15 mouse cellular contexts compared by ENCODE assay signal in genomic region chr11:35024448-35024847, GRCm38 (mm10).
DNase-seq lines count a peak whose midpoint lies in the region; ATAC-seq and TF ChIP-seq lines count a peak whose summit lies in the region.
"Had no signal": no experiment of that assay in that cellular context is flagged by ENCODE, and none has a peak within 500 bp of the region (broad histone marks: within the 10 kb centered on the region; RNA-seq: fewer than 3 reads in every experiment).

No protein-coding gene starts in this region.

- H3K27ac ChIP-seq in heart, embryonic 13.5 days (replicated peaks): no peak overlapping the region
- no peak overlapping the region for H3K27ac ChIP-seq in kidney, postnatal 0 days
- no peak overlapping the region for H3K27ac ChIP-seq in lung, postnatal 0 days (ENCODE audit: low read length)
- no peak overlapping the region for H3K27ac ChIP-seq in stomach, embryonic 16.5 days (ENCODE audit: low read length)
- no peak overlapping the region for H3K27ac ChIP-seq in forebrain, embryonic 16.5 days (ENCODE audit: low read length)
- H3K27ac ChIP-seq: embryonic facial prominence, embryonic 15.5 days; liver, embryonic 15.5 days; neural tube, embryonic 12.5 days had no signal

- peak overlapping the region; percentile 60 for H3K4me2 ChIP-seq in heart, embryonic 13.5 days
- H3K4me2 ChIP-seq in kidney, postnatal 0 days (ENCODE audit: low read length): 0 out of 2 replicates have a peak overlapping the region, but pooled peaks have one; percentile 12
- H3K4me2 ChIP-seq in lung, postnatal 0 days (replicated peaks; ENCODE audit: low read depth, low read length): peak overlapping the region; percentile 9; the same call in 1 of the 2 replicates
- H3K4me2 ChIP-seq in stomach, embryonic 16.5 days (ENCODE audit: low read depth, low read length): peak overlapping the region; percentile 26
- no peak overlapping the region for H3K4me2 ChIP-seq in forebrain, embryonic 16.5 days (ENCODE audit: low read length)
- H3K4me2 ChIP-seq: embryonic facial prominence, embryonic 15.5 days; liver, embryonic 15.5 days; neural tube, embryonic 12.5 days had no signal

- 0% methylated on average over 8 of the region's 8 CpGs for whole genome bisulfite sequencing in heart, embryonic 13.5 days
- 8% methylated on average over 8 of the region's 8 CpGs for WGBS in kidney, postnatal 0 days
- WGBS in lung, postnatal 0 days: 6% methylated on average over 6 of the region's 8 CpGs
- WGBS in stomach, embryonic 16.5 days: 3% methylated on average over 8 of the region's 8 CpGs
- WGBS in forebrain, embryonic 16.5 days: 57% methylated on average over 8 of the region's 8 CpGs

- TF ChIP-seq EP300 in lung, postnatal 0 days (IDR thresholded peaks at IDR 0.05): no peak

- DNase-seq in heart, adult 18-20 months: no peak
- DNase-seq in kidney, postnatal 0 days (ENCODE audit: low spot score): peak; percentile 24
- no peak for DNase-seq in kidney, adult 11 months
- DNase-seq in lung, postnatal 0 days (ENCODE audit: low spot score): no peak
- no peak for DNase-seq in lung, postnatal 25 days (ENCODE audit: low spot score)
- DNase-seq: cerebellum, adult 11 months; cerebellum, postnatal 25 days; gastrocnemius, postnatal 25 days; kidney, adult 18-20 months had no signal

- no peak for ATAC-seq in heart, embryonic 13.5 days (ENCODE audit: extremely low read depth, insufficient number of reproducible peaks, low FRiP score, low TSS enrichment)
- no peak; the same call in 1 of the 2 replicates for ATAC-seq in kidney, postnatal 0 days (replicated peaks; ENCODE audit: low FRiP score, low read depth)
- ATAC-seq in lung, postnatal 0 days: no peak
- ATAC-seq in stomach, embryonic 16.5 days (ENCODE audit: insufficient read depth, low FRiP score): no peak
- no peak for ATAC-seq in forebrain, embryonic 16.5 days

- no peak for TF ChIP-seq CTCF in kidney, postnatal 0 days (IDR thresholded peaks at IDR 0.05; ENCODE audit: low read depth)
- TF ChIP-seq CTCF in lung, postnatal 0 days (IDR thresholded peaks at IDR 0.05): no peak

- no peaks in the 10 kb centered on the region for H3K36me3 ChIP-seq in heart, embryonic 13.5 days
- H3K36me3 ChIP-seq in kidney, postnatal 0 days (ENCODE audit: insufficient read depth, low read length): no peaks in the 10 kb centered on the region
- no peaks in the 10 kb centered on the region for H3K36me3 ChIP-seq in lung, postnatal 0 days (ENCODE audit: insufficient read depth, low read length)
- no peaks in the 10 kb centered on the region for H3K36me3 ChIP-seq in stomach, embryonic 16.5 days (ENCODE audit: control insufficient read depth, insufficient read depth, low read length)
- no peaks in the 10 kb centered on the region for H3K36me3 ChIP-seq in forebrain, embryonic 16.5 days (ENCODE audit: control insufficient read depth, insufficient read depth)
- H3K36me3 ChIP-seq: embryonic facial prominence, embryonic 15.5 days; liver, embryonic 15.5 days; neural tube, embryonic 12.5 days had no signal

- H3K4me3 ChIP-seq in heart, embryonic 13.5 days: peak overlapping the region; percentile 27
- H3K4me3 ChIP-seq in kidney, postnatal 0 days (replicated peaks; ENCODE audit: low read depth, low read length): no peak overlapping the region
- H3K4me3 ChIP-seq in lung, postnatal 0 days (ENCODE audit: low read depth, low read length): no peak overlapping the region
- no peak overlapping the region for H3K4me3 ChIP-seq in stomach, embryonic 16.5 days (replicated peaks; ENCODE audit: low read length)
- H3K4me3 ChIP-seq in forebrain, embryonic 16.5 days (replicated peaks; ENCODE audit: low read length): no peak overlapping the region
- H3K4me3 ChIP-seq: embryonic facial prominence, embryonic 15.5 days; liver, embryonic 15.5 days; neural tube, embryonic 12.5 days had no signal

- H3K27me3 ChIP-seq in heart, embryonic 13.5 days (replicated peaks): no peaks in the 10 kb centered on the region
- no peaks in the 10 kb centered on the region for H3K27me3 ChIP-seq in kidney, postnatal 0 days (ENCODE audit: insufficient read depth, low read length)
- no peaks in the 10 kb centered on the region for H3K27me3 ChIP-seq in lung, postnatal 0 days (replicated peaks; ENCODE audit: insufficient read depth, low read length)
- no peaks in the 10 kb centered on the region for H3K27me3 ChIP-seq in stomach, embryonic 16.5 days (ENCODE audit: control insufficient read depth, insufficient read depth, low read length)
- no peaks in the 10 kb centered on the region for H3K27me3 ChIP-seq in forebrain, embryonic 16.5 days (replicated peaks; ENCODE audit: control insufficient read depth, insufficient read depth, low read length)
- H3K27me3 ChIP-seq: embryonic facial prominence, embryonic 15.5 days; liver, embryonic 15.5 days; neural tube, embryonic 12.5 days had no signal

- H3K9me3 ChIP-seq in heart, embryonic 13.5 days: 0 out of 2 replicates have a peak, but pooled peaks cover 6% of the 10 kb centered on the region
- H3K9me3 ChIP-seq in kidney, postnatal 0 days (replicated peaks; ENCODE audit: low read length): no peaks in the 10 kb centered on the region
- no peaks in the 10 kb centered on the region for H3K9me3 ChIP-seq in lung, postnatal 0 days (ENCODE audit: low read length)
- H3K9me3 ChIP-seq in stomach, embryonic 16.5 days (replicated peaks; ENCODE audit: control insufficient read depth, low read length): no peaks in the 10 kb centered on the region
- H3K9me3 ChIP-seq in forebrain, embryonic 16.5 days (ENCODE audit: control insufficient read depth, low read length): no peaks in the 10 kb centered on the region
- H3K9me3 ChIP-seq: embryonic facial prominence, embryonic 15.5 days; liver, embryonic 15.5 days; neural tube, embryonic 12.5 days had no signal

- peaks cover 23% of the 10 kb centered on the region for H3K4me1 ChIP-seq in heart, embryonic 13.5 days
- H3K4me1 ChIP-seq in kidney, postnatal 0 days (replicated peaks; ENCODE audit: insufficient read depth, low read length): 0 out of 2 replicates have a peak, but pooled peaks cover 5% of the 10 kb centered on the region
- no peaks in the 10 kb centered on the region for H3K4me1 ChIP-seq in lung, postnatal 0 days (ENCODE audit: insufficient read depth, low read depth, low read length)
- peaks cover 2% of the 10 kb centered on the region; the same call in 1 of the 2 replicates for H3K4me1 ChIP-seq in stomach, embryonic 16.5 days (ENCODE audit: control insufficient read depth, insufficient read depth, low read length)
- no peaks in the 10 kb centered on the region for H3K4me1 ChIP-seq in forebrain, embryonic 16.5 days (replicated peaks; ENCODE audit: control insufficient read depth, insufficient read depth, low read length)
- H3K4me1 ChIP-seq: embryonic facial prominence, embryonic 15.5 days; liver, embryonic 15.5 days; neural tube, embryonic 12.5 days had no signal

- H3K9ac ChIP-seq in heart, embryonic 13.5 days: peak overlapping the region; percentile 47; the same call in 1 of the 2 replicates
- H3K9ac ChIP-seq in kidney, postnatal 0 days (ENCODE audit: low read depth, low read length): no peak overlapping the region
- H3K9ac ChIP-seq in lung, postnatal 0 days (replicated peaks; ENCODE audit: low read depth): no peak overlapping the region
- no peak overlapping the region for H3K9ac ChIP-seq in stomach, embryonic 16.5 days (ENCODE audit: low read length)
- H3K9ac ChIP-seq in forebrain, embryonic 16.5 days (replicated peaks; ENCODE audit: low read depth, low read length): no peak overlapping the region
- H3K9ac ChIP-seq: embryonic facial prominence, embryonic 15.5 days; liver, embryonic 15.5 days; neural tube, embryonic 12.5 days had no signal
